Mouse (Mus musculus): ENCODE measurements around the gene Dusp22. TPM values are rescaled to one million over a fixed set of nuclear protein-coding genes. Genes with fewer than 3 reads are reported as not detected.
A peak's percentile ranks its signal among the peaks of the same experiment; 100 is the strongest.

Dusp22 gene
- total RNA-seq (2022) = 10 to 100 TPM; 22.8 to 27.1 (median 26.5) TPM

GRCm38 (mm10) chr13:30659613-30660505 lies at the start of gene Dusp22:
Dusp22 (plus strand) TSS chr13:30659999.
- DNase-seq = peak; percentile 88

DNA sequence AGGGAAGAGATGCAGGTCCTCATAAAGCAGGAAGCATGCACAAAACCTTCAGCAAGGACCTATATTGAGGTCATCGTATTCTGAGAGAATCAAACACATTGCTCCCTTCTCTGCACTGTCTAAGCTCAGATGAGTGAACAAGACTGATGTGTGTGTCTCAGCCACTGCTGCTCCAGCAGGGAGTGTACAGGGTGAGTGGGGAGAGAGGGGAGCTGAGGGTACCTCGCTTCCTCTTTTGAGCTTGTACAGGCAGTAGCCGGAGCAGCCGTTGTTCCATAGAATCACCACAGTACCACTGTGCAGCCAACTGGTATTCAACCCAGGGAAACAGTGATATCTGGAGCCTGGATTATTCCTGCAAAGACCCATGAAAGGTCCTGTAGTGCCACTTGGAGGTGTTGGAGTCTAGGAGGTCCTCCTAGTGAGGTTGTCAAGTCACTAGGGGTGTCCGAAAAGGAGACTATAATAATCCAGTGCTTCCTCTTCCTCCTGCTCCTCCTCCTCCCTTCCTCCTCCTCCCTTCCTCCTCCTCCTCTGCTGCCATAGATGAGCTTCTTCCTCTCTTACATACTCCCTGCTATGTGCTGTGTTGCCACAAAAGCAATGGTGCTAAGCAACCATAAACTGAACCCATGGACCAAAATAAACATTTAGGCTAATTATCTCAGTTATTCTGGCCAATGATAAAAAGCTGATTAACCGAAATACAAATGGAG lies 47.6 kb upstream of the Dusp22 start:
- no peak for DNase-seq

DNA sequence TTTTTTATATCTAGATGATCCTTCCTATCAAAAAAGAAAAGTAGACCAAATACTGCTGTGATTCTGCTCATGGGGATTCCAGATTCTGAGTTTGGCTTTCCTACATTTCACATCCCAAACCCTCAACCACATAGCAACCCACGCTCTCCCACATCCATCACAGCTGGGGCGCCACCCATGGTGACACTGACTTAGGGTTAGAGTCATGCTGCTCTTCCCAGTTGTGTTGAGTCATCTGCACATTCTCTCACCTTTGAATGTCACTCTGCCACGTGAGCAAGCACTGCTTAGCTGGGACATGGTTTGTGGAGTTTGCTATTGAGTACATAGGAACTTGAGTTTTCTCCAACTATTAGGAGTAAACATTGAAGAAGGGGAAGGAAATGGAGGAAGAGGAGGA lies 40.1 kb upstream of the Dusp22 start:
- no peak for DNase-seq

- no peak for DNase-seq
Measured at GRCm38 (mm10) chr13:30628195-30629048, 31.4 kb upstream of the Dusp22 start.

- no peak for DNase-seq
Measured at GRCm38 (mm10) chr13:30629794-30630410, 29.9 kb upstream of the Dusp22 start.

- DNase-seq = no peak
Measured at GRCm38 (mm10) chr13:30632998-30633397, 26.8 kb upstream of the Dusp22 start.

- DNase-seq = no peak
Measured at GRCm38 (mm10) chr13:30636453-30636852, 23.3 kb upstream of the Dusp22 start.

DNA sequence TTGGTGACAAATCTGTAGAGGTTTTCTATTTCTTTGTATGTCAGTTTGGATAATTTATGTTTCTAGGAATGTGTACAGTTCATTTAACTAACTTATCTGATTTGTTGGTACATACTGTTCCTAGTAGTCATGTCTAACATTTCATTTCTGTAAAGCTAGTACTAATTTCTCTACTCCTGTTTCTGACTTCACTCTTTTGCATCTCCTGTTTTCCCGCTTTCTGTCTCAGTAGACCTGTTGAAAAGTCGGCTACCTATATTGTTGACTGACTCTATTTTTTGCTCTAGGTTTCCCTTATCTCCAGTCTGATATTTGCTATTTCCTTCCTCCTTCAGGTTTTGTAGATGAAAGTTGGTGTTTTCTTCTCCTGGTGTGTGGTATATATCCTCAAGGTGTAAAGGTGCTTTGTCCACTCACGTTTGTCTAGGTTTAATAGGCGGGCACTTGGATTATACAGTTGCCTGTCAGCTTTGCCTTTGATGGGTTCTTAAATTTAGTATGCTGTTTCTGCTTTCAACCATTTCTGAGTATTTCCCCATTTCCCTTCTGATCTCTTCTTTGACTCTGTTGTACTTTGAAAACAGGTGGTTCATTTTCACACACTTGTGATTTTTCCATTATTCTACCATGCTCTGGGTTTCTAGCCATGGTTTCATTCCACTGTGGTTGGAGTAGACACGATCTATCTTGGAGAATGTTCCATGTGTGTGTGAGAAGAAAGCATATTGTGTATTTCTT lies 21.3 kb upstream of the Dusp22 start:
- DNase-seq = no peak

- peak; percentile 61 for DNase-seq
Measured at GRCm38 (mm10) chr13:30642053-30642452, 17.7 kb upstream of the Dusp22 start.

DNA sequence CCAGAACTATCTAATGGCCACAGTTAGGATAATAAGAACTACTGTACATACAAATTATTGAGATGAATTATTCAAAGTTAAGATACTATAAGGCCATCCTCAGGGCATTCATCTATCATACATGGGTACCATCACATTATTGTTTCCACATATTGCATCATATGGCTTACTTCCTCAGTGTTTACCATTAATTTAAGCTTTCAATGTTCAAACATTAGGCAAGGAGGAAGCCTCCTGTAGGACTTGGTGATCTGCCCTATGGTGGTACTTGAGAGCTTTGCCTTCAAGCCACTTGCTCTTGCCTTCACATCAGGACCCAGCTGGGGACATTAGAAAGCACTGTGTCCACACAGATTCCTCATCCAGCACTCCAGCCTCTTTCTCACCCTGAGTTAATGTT lies 11.3 kb upstream of the Dusp22 start:
- DNase-seq = no peak

DNA sequence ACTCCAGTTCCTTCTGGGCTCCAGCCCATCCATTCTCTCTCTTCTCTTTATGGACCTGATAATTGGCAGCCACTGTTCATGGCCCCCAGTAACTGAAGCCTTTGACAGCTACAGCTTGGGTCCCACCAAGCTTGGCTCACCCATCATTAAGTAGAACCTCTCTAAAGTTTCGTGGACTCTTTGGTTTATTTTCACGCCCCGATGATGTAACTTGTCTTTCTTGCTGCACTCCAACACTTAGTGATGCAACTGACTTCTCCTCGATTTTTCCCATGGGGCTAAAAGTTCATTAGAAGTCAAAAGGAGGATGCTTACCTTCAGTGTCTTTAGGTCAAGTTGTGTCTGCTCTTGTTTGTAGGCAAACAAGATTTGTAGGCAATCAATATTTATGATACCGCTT lies 10.6 kb upstream of the Dusp22 start:
- DNase-seq = no peak

GRCm38 (mm10) chr13:30650684-30651083 lies 9.1 kb upstream of the Dusp22 start:
- DNase-seq = no peak

- DNase-seq = no peak
Measured at GRCm38 (mm10) chr13:30653051-30653450, 6.7 kb upstream of the Dusp22 start.

- no peak for DNase-seq
Measured at GRCm38 (mm10) chr13:30654463-30654862, 5.3 kb upstream of the Dusp22 start.

DNA sequence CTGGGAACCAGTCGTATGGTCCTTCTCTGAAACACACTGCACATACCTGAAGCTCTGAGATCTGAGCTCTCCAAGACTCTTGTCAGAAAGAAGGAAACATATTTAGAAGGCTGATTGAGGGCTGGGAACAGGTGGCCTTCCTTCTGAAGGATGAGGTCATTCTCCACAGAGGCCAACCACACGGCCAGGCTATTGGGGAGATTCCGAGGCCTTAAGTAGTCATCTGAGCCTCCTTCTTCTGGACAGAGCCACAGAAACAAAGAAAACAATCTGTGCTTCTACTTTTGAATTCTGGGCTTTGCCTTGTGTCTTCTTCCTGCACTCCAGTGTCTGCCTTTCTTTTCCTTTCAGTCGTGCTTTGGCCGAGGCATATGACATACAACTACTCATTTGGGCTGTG lies 2.9 kb upstream of the Dusp22 start:
- no peak for DNase-seq

DNA sequence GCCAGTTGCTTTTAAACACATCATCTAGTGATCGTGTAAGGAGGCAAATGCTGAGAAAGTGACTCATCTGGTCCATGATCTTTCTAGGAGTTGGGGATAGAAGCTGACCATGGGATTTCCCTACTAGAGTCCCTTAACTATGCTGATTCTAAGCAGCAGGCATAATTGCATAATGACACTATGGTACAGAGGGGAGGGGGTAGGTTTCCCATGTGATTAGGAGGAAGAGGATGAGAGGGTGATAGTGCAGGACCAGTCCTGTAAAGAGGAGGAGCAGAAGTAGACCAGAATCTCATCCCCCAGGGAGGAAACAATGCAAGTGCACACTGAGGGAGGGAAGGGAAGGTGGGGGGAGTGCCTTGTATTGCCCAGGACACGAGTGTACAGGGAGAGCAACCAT lies 2.0 kb upstream of the Dusp22 start:
- DNase-seq = no peak

DNA sequence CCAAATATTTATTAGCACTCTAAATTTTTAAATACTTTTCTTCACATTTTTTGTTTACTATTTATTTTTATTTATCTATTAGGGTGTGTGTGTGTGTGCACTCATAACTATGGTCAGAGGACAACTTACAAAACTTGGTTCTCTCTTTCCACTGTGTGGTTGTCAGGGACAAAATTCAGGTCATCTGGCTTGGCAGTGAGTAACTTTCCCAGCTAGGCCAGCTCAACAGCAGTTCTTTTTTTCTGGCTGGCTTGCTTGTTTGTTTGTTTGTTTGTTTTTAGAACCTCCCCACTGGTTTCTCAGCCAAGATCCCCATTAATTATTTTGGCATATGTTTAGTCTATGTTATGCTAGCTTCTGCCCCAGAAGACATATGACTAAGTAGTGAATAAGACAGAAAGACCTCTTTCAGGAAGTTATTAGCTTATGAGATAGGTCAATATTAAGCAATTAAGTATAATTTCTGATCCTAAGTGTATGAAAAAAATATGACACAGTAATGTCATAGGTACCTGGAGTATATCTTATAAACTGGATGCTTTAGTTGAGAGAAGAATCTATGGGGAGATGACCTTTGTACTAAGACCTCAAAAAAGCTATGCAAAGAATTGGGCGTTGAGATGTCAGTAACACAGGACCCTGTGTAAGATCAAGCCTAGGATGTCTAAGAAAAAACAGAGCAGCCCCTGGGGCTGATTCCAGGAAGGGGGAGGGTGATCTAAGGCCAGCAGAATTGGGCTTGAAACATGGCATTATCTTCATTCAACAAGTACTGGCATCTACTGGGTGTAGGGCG lies 1.4 kb upstream of the Dusp22 start:
- DNase-seq = no peak

GRCm38 (mm10) chr13:30665261-30665660 lies 5.5 kb downstream of the Dusp22 start:
- DNase-seq = no peak

DNA sequence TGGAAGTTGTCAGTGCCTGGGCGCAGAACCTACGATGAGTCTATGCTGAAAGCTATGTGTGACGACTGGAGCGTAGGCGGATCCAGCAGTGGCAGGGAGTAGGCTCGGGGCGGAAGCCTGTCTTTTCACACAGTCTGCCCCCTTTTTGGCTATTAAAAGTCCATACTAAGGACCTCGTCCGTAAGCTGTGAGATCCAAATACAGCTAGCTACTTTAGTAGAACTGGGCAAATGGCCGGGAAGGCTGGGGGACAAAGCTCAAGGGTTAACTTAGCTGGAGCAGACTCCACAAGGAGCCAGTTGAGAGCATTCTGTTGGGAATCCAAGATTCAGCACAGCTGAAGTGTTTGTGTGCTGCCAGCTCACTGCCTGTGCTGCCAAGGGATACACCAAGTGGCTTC lies 6.7 kb downstream of the Dusp22 start:
- no peak for DNase-seq

DNA sequence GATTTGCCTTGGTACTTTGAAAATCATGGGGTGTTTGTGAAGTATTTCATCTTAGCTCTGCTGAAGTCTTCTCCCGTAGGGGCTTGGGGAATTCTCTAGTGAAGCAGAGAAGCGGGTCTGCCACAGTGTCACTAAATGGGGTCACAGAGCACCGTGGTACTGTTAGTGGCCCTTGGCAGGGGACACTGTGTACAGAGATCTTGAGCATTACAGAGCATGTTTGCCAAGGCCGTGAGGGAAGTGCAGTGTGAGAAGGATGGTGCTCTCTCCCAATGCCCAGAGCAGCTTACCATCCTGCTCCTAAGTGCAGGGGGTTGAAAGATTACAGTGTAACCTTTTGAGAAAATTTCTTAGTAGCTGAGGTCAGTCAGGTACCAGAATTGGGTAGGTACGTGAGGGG lies 8.5 kb downstream of the Dusp22 start:
- DNase-seq = no peak

- no peak for DNase-seq
Measured at GRCm38 (mm10) chr13:30669277-30669676, 9.5 kb downstream of the Dusp22 start.
